Mouse (Mus musculus) liver, embryonic 16.5 days (tissue): ENCODE data around the gene Nup210. TPM values are rescaled to one million over a fixed set of nuclear protein-coding genes. Genes with fewer than 3 reads are reported as not detected.

ENCODE experiments used
- ATAC-seq: fragments of 200-750 bp; cut with Nextera tagmentation; 2 replicates; pipeline ENCODE4 v1.8.0; 2017; ENCODE audit warnings: low read depth, mild to moderate bottlenecking, moderate number of reproducible peaks, moderate library complexity
- H3K27ac ChIP-seq: fragments of 300-500 bp; sonication (generic); 2 replicates; pipeline ENCODE4 v1.5.1; 2014; ENCODE audit warnings: mild to moderate bottlenecking, low read length
- H3K27me3 ChIP-seq: fragments of 300-500 bp; sonication (generic); 2 replicates; pipeline ENCODE4 v1.6.1; 2014; ENCODE audit warnings: low read depth, low read length, mixed read lengths; ENCODE audit not compliant: control insufficient read depth, insufficient read depth
- H3K36me3 ChIP-seq: fragments of 300-500 bp; sonication (generic); 2 replicates; pipeline ENCODE4 v1.6.1; 2014; ENCODE audit warnings: mild to moderate bottlenecking; ENCODE audit not compliant: control insufficient read depth, insufficient read depth
- H3K4me1 ChIP-seq: fragments of 300-500 bp; sonication (generic); 2 replicates; pipeline ENCODE4 v1.6.1; 2014; ENCODE audit warnings: low read depth, low read length, mixed read lengths; ENCODE audit not compliant: control insufficient read depth
- H3K4me2 ChIP-seq: fragments of 300-500 bp; sonication (generic); 2 replicates; pipeline ENCODE4 v1.6.1; 2014; ENCODE audit warnings: low read depth, low read length, mixed read lengths
- H3K4me3 ChIP-seq: fragments of 300-500 bp; sonication (generic); 2 replicates; pipeline ENCODE4 v1.5.1; 2014; ENCODE audit warnings: low read depth, mild to moderate bottlenecking, low read length
- H3K9ac ChIP-seq: fragments of 300-500 bp; sonication (generic); 2 replicates; pipeline ENCODE4 v1.6.1; 2014; ENCODE audit warnings: low read depth, low read length
- H3K9me3 ChIP-seq: fragments of 300-500 bp; sonication (generic); replicated peaks from 2 replicates; pipeline ENCODE4 v1.6.1; 2016; ENCODE audit warnings: low read length; ENCODE audit not compliant: control insufficient read depth
- WGBS: fragments of 180-500 bp; shearing (Covaris S2); extraction: QIAGEN DNeasy Blood & Tissue Kit; methylation state at CpG from one replicate; pipeline ENCODE4 v1.1.7; 2014; ENCODE audit not compliant: insufficient replicate concordance; 5-methylcytosine and 5-hydroxymethylcytosine counted together
- polyA plus RNA-seq: library from polyadenylated mRNA; unstranded; fragments of >200 nt; fragmentation: Nextera tagmentation; extraction: Ambion mirVana; gene quantifications from 2 replicates; pipeline ENCODE4 v1.2.1, GENCODE M21; 2015

The Nup210 gene
- polyA plus RNA-seq, 1 experiment from 2014 or later: 33.2 TPM

GRCm38 (mm10) chr6:90988648-90989317 is 127.8 kb downstream of the Nup210 start, which contains the start of gene Iqsec1:
Gene Iqsec1, minus strand, starts transcription at chr6:90988685.
- H3K9me3 ChIP-seq: no peaks in the 10 kb centered on the region; the same call in 1 of the 2 replicates
- no peaks in the 10 kb centered on the region for H3K36me3 ChIP-seq
- 1% methylated on average over 35 of the region's 39 CpGs for WGBS
- peak; percentile 93 for ATAC-seq
- peak within 1 kb of the TSS; percentile 67 for H3K27ac ChIP-seq
- H3K9ac ChIP-seq: peak within 1 kb of the TSS; percentile 71
- H3K4me1 ChIP-seq: peaks cover 34% of the 10 kb centered on the region
- peaks cover 29% of the 10 kb centered on the region for H3K27me3 ChIP-seq
- peak within 1 kb of the TSS; percentile 100 for H3K4me2 ChIP-seq
- H3K4me3 ChIP-seq: peak within 1 kb of the TSS; percentile 73

GRCm38 (mm10) chr6:90988299-90988625 is 128.4 kb downstream of the Nup210 start:
- Histone ChIP-seq H3K4me2 (peak overlapping the region; percentile 100), H3K27me3 (peaks cover 29% of the 10 kb centered on the region), H3K27ac (no peak overlapping the region), H3K4me3 (peak overlapping the region; percentile 73), H3K9me3 (no peaks in the 10 kb centered on the region; the same call in 1 of the 2 replicates), H3K36me3 (no peaks in the 10 kb centered on the region), H3K4me1 (peaks cover 34% of the 10 kb centered on the region), H3K9ac (peak overlapping the region; percentile 71)
- WGBS: 1% methylated on average over 48 of the region's 59 CpGs
- peak; percentile 3; the same call in 1 of the 2 replicates for ATAC-seq

GRCm38 (mm10) chr6:90987561-90988298 is 128.9 kb downstream of the Nup210 start:
- peak overlapping the region; percentile 71 for H3K9ac ChIP-seq
- H3K27ac ChIP-seq: no peak overlapping the region
- under 1% methylated on average over 60 of the region's 76 CpGs for WGBS
- peak overlapping the region; percentile 100 for H3K4me2 ChIP-seq
- H3K9me3 ChIP-seq: no peaks in the 10 kb centered on the region; the same call in 1 of the 2 replicates
- peaks cover 32% of the 10 kb centered on the region for H3K4me1 ChIP-seq
- H3K27me3 ChIP-seq: peaks cover 29% of the 10 kb centered on the region
- ATAC-seq: no peak
- peak overlapping the region; percentile 73 for H3K4me3 ChIP-seq
- no peaks in the 10 kb centered on the region for H3K36me3 ChIP-seq

- Histone ChIP-seq H3K27me3 (peaks cover 29% of the 10 kb centered on the region), H3K27ac (no peak overlapping the region)
Measured at GRCm38 (mm10) chr6:90984101-90984500, 132.5 kb downstream of the Nup210 start.

GRCm38 (mm10) chr6:90974279-90974678 is 142.3 kb downstream of the Nup210 start:
- Histone ChIP-seq H3K27ac (no peak overlapping the region), H3K4me3 (no peak overlapping the region), H3K4me1 (no peaks in the 10 kb centered on the region), H3K27me3 (no peaks in the 10 kb centered on the region), H3K9ac (no peak overlapping the region), H3K4me2 (no peak overlapping the region), H3K9me3 (no peaks in the 10 kb centered on the region), H3K36me3 (no peaks in the 10 kb centered on the region)
- ATAC-seq: no peak
- 59% methylated on average over 2 of the region's 2 CpGs for WGBS

More at GRCm38 (mm10) chr6:90984101-90984500, 132.5 kb downstream of the Nup210 start:
- WGBS: 38% methylated on average over 3 of the region's 3 CpGs
- no peak for ATAC-seq
- no peak overlapping the region for H3K9ac ChIP-seq
- no peaks in the 10 kb centered on the region for H3K9me3 ChIP-seq
- H3K4me1 ChIP-seq: peaks cover 24% of the 10 kb centered on the region
- H3K36me3 ChIP-seq: no peaks in the 10 kb centered on the region
- H3K4me2 ChIP-seq: no peak overlapping the region
- H3K4me3 ChIP-seq: no peak overlapping the region

- Histone ChIP-seq H3K27ac (no peak overlapping the region), H3K9me3 (no peaks in the 10 kb centered on the region), H3K4me3 (no peak overlapping the region), H3K4me2 (no peak overlapping the region), H3K27me3 (no peaks in the 10 kb centered on the region), H3K4me1 (no peaks in the 10 kb centered on the region), H3K9ac (no peak overlapping the region), H3K36me3 (no peaks in the 10 kb centered on the region)
- no peak for ATAC-seq
- WGBS: 31% methylated on average over 2 of the region's 2 CpGs
Measured at GRCm38 (mm10) chr6:90969341-90969871, 147.2 kb downstream of the Nup210 start.

Other genes with a start within 250 kb of the Nup210 start
- 3.1 and 3.6 TPM in 2 replicates for gene Iqsec1, start 128.1 kb downstream of the Nup210 start, polyA plus RNA-seq
- 4.5 and 4.8 TPM in 2 replicates for gene Hdac11, start 39.8 kb upstream of the Nup210 start, polyA plus RNA-seq
- gene Fbln2, start 95.6 kb upstream of the Nup210 start, polyA plus RNA-seq: 5.7 and 8.0 TPM in 2 replicates